Mouse (Mus musculus) cerebellum, adult 2 months (tissue): ENCODE measurements around the gene Mpped2. TPM values are rescaled to one million over a fixed set of nuclear protein-coding genes. Genes with fewer than 3 reads are reported as not detected.

Experiments used
- DNase-seq, 2 experiments: peaks; one replicate each; pipeline ENCODE4 v3.0.0; 2021
- H3K27ac ChIP-seq: fragments of 200-500 bp; 2 replicates; pipeline ENCODE4 v1.5.1; 2012; ENCODE audit warnings: low read length, control low read depth, inconsistent platforms; ENCODE audit not compliant: insufficient read depth
- H3K27me3 ChIP-seq: fragments of 200-500 bp; 2 replicates; pipeline ENCODE4 v1.6.1; 2012; ENCODE audit warnings: inconsistent platforms, mild to moderate bottlenecking, low read length, moderate library complexity; ENCODE audit not compliant: control insufficient read depth, insufficient read depth
- H3K4me1 ChIP-seq: fragments of 200-500 bp; 2 replicates; pipeline ENCODE4 v1.6.1; 2011; ENCODE audit warnings: low read length; ENCODE audit not compliant: control insufficient read depth, insufficient read depth
- H3K4me3 ChIP-seq: fragments of 200-500 bp; replicated peaks from 2 replicates; pipeline ENCODE3; 2011; ENCODE audit warnings: mild to moderate bottlenecking, low read depth, low read length, control low read depth; ENCODE audit not compliant: insufficient read depth
- CTCF ChIP-seq: fragments of 200-500 bp; IDR thresholded peaks from 2 replicates; pipeline ENCODE4 v1.5.1; 2011; ENCODE audit warnings: low read depth, mild to moderate bottlenecking, control low read depth, low read length, moderate library complexity, borderline replicate concordance; ENCODE audit not compliant: insufficient read depth
- POLR2A ChIP-seq: fragments of 200-500 bp; IDR thresholded peaks from 2 replicates; pipeline ENCODE4 v1.6.1; 2011; ENCODE audit warnings: low read length, control low read depth, borderline replicate concordance; ENCODE audit not compliant: insufficient read depth
- WGBS: fragments of 180-500 bp; shearing (Covaris S2); methylation state at CpG from one replicate; pipeline ENCODE4 v1.1.7; 2018; 5-methylcytosine and 5-hydroxymethylcytosine counted together
- polyA plus RNA-seq: library from polyadenylated mRNA; depleted of rRNA; stranded (reverse); fragments of >200 nt; gene quantifications from 2 replicates; pipeline ENCODE4 v1.2.3, GENCODE M21; 2012

The Mpped2 gene
- polyA plus RNA-seq, 1 experiment: 14.9 TPM

DNA sequence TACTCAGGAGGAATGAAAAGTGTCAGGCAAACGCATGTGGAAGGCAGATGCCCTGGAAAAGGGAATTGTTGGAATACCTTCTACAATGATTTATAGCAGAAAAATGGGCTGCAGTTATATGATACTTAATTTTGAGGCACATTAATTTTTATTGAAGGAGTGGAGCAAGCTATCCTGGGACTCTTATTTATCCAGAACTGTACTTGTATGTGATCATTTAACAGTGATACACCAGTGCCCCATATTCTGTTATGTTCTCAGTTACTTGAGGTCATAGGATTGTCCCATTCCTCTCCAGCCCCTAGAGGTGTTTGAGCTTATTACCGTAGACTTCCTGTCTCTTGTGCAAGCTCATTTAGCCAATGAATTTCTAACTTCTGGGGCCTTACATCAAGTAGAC lies 82.9 kb downstream of the Mpped2 start:
- WGBS: 92% methylated on average over 2 of the region's 2 CpGs
- Histone ChIP-seq H3K4me3 (no peak overlapping the region), H3K27ac (no peak overlapping the region), H3K4me1 (peaks cover 2% of the 10 kb centered on the region; the same call in 1 of the 2 replicates), H3K27me3 (no peaks in the 10 kb centered on the region)
- no peak for DNase-seq
- TF ChIP-seq CTCF: no peak
- TF ChIP-seq POLR2A: no peak

DNA sequence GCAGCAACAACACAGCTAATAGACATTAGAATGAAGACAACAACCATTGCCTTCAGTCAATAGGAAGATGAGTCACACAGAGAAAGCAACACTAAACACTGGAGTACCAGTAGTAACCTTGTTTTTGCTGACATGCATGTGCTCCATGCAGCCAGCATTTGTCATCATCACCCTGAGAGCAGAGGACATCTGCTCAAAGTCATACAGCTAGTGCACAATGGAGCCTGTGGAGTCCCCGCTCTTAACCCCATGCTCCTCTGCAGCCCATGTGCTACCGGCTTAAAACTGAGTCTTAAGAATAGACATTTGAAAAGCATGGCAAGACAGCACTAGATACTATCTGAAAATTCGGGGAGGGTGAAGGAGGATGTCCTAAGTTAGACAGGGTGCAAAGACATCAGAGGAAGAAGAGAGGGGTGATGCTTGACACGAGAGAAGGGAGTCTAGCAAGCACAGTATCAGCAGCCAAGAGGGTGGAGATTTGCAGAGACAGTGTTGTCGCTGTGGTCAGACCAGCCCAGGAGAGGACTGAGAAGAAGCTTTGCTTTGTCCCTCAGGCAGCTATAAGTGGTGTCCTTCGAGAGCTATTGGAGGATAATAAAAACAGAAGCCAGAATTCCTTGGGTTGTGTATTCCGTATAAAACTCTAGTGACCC lies 85.9 kb downstream of the Mpped2 start:
- no peak for DNase-seq
- Histone ChIP-seq H3K4me1 (peaks cover 7% of the 10 kb centered on the region; the same call in 1 of the 2 replicates), H3K27ac (no peak overlapping the region), H3K27me3 (no peaks in the 10 kb centered on the region), H3K4me3 (no peak overlapping the region)
- WGBS: 83% methylated on average over 7 of the region's 7 CpGs
- TF ChIP-seq POLR2A (no peak), CTCF (no peak)

DNA sequence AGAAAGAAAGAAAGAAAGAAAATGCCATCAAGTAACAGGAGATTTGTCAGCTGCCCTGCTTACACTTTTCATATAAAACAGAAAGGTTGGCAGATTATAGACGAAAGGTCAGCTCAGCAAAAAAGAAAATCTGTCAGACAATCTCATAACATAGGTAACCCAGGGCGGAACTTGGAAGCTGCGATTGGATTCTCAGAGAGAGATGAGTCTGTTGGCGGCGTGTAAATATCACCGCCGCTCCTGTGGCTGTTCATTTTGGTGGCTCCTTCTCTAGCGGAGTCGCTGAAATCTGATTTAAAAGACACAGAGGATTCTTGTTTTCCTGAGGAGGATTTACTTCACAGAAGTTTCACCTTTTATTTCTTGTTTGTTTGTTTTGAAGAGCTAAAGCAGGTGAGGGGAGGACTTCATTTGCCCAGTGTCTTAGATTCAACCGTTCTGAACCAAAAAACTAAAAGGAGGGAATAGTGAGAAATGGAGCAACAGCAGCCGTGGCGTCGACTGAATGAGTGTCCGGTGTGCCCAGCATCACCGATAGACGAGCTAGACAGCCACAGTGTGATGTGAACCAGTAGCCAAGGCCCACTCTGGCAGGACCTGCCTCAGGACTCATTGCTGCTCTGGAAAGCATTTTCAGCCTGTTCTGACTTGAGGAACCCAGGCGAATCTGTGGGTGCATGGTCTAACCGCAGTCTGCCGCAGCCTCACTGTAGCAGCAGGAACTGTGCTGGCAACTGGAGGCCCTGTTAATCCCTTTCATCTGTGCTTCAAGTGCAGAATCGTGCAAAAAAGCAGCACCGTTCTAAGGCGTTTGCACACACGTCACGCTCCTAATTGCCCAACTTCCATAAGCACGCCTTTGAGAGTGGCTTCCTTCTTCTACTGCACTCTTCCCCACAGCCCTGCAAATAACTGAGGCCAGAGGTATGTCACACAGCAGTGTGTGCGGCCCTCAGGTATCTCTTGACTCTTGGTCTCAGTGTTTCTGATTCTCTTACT lies 88.4 kb downstream of the Mpped2 start:
- Histone ChIP-seq H3K27me3 (no peaks in the 10 kb centered on the region), H3K4me3 (no peak overlapping the region), H3K27ac (no peak overlapping the region), H3K4me1 (0 out of 2 replicates have a peak, but pooled peaks cover 5% of the 10 kb centered on the region)
- WGBS: 80% methylated on average over 26 of the region's 26 CpGs
- TF ChIP-seq POLR2A: no peak
- no peak for TF ChIP-seq CTCF
- DNase-seq: no peak

DNA sequence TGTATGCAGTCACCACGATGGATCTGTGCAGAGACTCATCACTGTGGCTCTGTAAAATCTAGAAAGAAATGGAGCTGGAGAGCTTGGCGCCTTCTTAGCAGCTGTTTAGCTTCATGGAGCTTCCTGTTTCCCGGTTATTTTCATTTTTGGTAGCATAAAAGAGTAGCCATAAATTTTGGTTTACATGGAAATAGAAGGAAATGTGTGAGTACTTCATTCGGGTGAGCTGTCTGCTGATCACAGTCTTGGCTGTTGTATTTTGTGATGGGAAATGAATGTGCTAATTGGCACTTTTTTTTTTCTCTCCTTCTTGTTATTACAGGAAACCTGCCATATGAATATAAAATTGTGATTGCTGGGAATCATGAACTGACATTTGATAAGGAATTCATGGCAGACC lies 90.2 kb downstream of the Mpped2 start:
- no peak for DNase-seq
- no peaks in the 10 kb centered on the region for H3K27me3 ChIP-seq
- no peak overlapping the region for H3K27ac ChIP-seq
- H3K4me3 ChIP-seq: no peak overlapping the region
- TF ChIP-seq CTCF: no peak
- TF ChIP-seq POLR2A: no peak
- WGBS: 89% methylated on average over 4 of the region's 4 CpGs
- H3K4me1 ChIP-seq: 0 out of 2 replicates have a peak, but pooled peaks cover 5% of the 10 kb centered on the region

DNA sequence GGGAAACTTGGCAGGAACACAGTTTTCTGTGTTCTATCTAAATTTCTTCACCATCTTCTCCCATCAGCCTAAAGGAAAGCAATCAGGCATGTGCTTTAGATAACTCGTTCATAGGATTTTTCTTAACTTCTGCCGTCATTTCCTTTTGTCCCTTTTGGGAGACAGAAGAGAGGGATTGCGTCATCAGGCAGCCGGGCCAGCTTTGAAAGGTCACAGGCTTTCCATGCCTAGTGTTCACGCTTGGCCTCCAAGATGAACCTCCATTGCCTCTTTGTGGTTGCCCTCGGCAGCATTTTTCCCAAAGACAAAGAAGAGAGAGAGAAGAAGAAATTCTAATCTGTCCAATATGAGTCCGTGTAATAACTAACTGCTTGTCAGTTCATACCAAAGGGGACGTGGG lies 95.0 kb downstream of the Mpped2 start:
- 57% methylated on average over 8 of the region's 8 CpGs for WGBS
- peaks cover 3% of the 10 kb centered on the region; the same call in 1 of the 2 replicates for H3K4me1 ChIP-seq
- H3K4me3 ChIP-seq: no peak overlapping the region
- no peaks in the 10 kb centered on the region for H3K27me3 ChIP-seq
- no peak for DNase-seq
- TF ChIP-seq CTCF (no peak), POLR2A (no peak)
- H3K27ac ChIP-seq: no peak overlapping the region

DNA sequence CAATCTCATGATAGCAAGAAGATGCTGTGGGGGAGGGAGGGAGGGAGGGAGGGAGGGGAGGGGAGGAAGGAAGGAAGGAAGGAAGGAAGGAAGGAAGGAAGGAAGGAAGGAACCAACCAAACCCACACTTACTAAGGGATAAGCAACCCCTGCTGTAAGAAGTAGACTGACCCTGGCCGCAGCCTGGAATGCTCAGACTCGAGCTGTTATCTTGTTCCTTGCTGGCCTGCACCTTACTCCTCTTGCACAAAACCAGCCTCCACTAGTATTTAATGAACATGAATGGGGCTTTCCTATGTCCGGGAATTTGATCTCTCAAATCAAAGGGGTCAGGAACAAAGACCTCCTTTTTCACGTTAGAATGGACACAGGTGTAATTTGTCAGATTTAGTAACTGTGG lies 95.5 kb downstream of the Mpped2 start:
- peaks cover 3% of the 10 kb centered on the region; the same call in 1 of the 2 replicates for H3K4me1 ChIP-seq
- no peaks in the 10 kb centered on the region for H3K27me3 ChIP-seq
- TF ChIP-seq CTCF: no peak
- no peak for TF ChIP-seq POLR2A
- H3K27ac ChIP-seq: no peak overlapping the region
- 83% methylated on average over 4 of the region's 4 CpGs for WGBS
- no peak for DNase-seq
- H3K4me3 ChIP-seq: no peak overlapping the region

DNA sequence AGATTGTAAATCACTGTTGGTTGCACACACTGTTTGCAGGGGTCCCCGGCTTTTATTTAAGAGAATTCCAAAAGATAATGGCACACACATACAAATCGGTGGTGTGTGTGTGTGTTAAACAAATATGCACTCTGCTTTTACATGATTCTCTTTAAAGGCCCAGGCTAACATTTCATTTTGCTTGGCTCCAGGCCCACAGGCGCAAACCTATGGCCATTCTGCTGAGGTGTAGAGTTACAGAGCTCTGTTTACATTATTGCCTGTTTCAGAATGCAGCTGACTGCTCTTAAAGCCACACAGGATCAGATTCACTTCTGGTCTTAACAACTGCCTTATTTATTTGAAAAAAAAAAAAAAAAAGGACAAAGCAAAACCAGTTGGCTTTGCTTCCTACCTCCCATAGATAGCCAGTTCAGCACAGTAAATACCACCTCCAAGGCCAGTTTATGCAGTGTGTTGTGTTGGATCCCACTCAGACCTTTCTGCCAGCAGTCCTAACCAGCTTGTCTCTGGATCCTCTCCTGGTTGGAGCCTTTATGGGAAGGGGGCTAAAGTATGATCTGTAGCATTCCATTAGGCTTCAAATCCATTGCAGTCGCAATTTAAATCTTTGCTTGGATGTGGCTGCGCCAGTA lies 96.7 kb downstream of the Mpped2 start:
- WGBS: 88% methylated on average over 5 of the region's 5 CpGs
- no peak for DNase-seq
- Histone ChIP-seq H3K27ac (no peak overlapping the region), H3K4me3 (no peak overlapping the region), H3K27me3 (no peaks in the 10 kb centered on the region), H3K4me1 (peaks cover 3% of the 10 kb centered on the region; the same call in 1 of the 2 replicates)
- no peak for TF ChIP-seq CTCF
- no peak for TF ChIP-seq POLR2A
